Mouse (Mus musculus) B cell, adult 67 days (primary cell): ENCODE data around the gene Gpatch2. TPM values are rescaled to one million over a fixed set of nuclear protein-coding genes. Genes with fewer than 3 reads are reported as not detected.

Experiments
- total RNA-seq, 2 experiments: library from RNA; stranded (reverse); gene quantifications; 4 replicates each; pipeline ENCODE4 v1.2.4; 2023

Gpatch2 gene
- total RNA-seq: 10 to 100 TPM; 26.1 to 35.4 TPM

DNA sequence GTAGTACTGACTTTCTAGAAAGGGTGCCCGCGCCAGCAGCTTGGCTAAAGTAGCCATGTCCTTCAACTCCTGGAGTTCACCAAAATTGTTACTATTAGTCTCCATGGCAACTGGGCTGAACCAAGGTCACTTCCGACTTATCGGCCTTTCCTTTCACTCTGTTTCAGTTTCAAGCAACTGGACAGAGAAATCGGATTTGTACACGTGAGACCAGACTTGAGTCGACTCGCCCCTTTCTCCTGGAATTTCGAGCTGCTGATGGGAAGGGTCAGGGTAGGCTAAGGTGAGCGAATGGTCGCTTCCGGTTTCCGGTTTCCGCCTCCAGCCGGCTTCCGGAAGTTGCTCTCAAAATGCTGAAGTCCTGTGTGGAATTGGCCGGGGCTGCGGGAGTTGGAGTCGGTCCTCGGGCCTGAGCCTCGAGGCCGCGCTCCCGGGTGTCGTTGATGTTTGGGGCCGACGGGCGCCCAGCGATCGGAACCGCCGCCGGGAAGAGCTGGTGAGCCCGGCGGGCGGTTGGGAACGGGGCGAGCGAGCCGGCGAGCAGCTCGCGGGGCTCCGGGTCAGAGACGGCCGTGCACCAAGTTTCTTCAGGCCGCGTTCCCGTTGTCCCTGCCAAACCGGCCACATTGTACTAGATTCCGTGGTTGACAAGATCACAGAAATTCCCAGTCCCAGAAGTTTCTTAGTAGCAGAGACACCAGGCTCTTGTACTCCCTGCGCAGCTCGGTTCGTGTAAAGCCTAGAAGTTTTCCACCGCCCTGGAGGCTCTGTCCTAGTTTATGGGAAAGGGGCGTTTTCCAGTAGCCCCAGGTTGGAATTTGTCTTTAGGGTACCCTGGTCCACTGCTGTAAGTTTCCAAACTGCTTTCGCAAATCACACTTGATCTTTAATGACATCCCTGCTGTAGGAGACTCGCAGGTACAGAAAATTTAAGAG lies at the start of gene Gpatch2, which contains the start of gene Spata17:
TSS of gene Gpatch2 (plus strand) at position 328 of the 936 bp plus-strand sequence.
TSS of gene Spata17 (minus strand) at position 285 of the 936 bp plus-strand sequence.

Other genes with a start within 250 kb of the Gpatch2 start
- gene D1Pas1, start 248.1 kb upstream of the Gpatch2 start, total RNA-seq: not detected
- gene Spata17, start within 50 bp of the Gpatch2 start, total RNA-seq: not detected